Mouse (Mus musculus) embryo, embryonic 11 days (tissue): Measurements from ENCODE around the gene Icam2.

Experiments used
- DNase-seq: peaks from one replicate; pipeline ENCODE4 v3.0.0-alpha.2; 2015

Gene Icam2

GRCm38 (mm10) chr11:106390757-106391156, 2.9 kb upstream of the Icam2 start:
- no peak for DNase-seq

- no peak for DNase-seq
These were observed 1.7 kb upstream of the Icam2 start for GRCm38 (mm10) chr11:106389611-106390010.

- no peak for DNase-seq
These were observed 855 bp downstream of the Icam2 start for GRCm38 (mm10) chr11:106387020-106387419.

GRCm38 (mm10) chr11:106386409-106386808, 1.5 kb downstream of the Icam2 start:
- no peak for DNase-seq

- no peak for DNase-seq
These were observed 4.7 kb downstream of the Icam2 start for GRCm38 (mm10) chr11:106383051-106383790.

GRCm38 (mm10) chr11:106382424-106382823, 5.5 kb downstream of the Icam2 start:
- no peak for DNase-seq

- DNase-seq, result no peak
These were observed 6.0 kb downstream of the Icam2 start for GRCm38 (mm10) chr11:106381883-106382282.

- no peak for DNase-seq
These were observed 6.9 kb downstream of the Icam2 start for GRCm38 (mm10) chr11:106381011-106381410.

- DNase-seq, result no peak
These were observed 12.9 kb downstream of the Icam2 start for GRCm38 (mm10) chr11:106374979-106375378.

- no peak for DNase-seq
These were observed 13.3 kb downstream of the Icam2 start for GRCm38 (mm10) chr11:106374559-106374958.

- no peak for DNase-seq
These were observed 13.9 kb downstream of the Icam2 start for GRCm38 (mm10) chr11:106373998-106374397.

GRCm38 (mm10) chr11:106366316-106366715, 21.6 kb downstream of the Icam2 start:
- DNase-seq, result peak; percentile 80

- DNase-seq, result no peak
These were observed 22.5 kb downstream of the Icam2 start, which contains the start of gene Prr29 for GRCm38 (mm10) chr11:106365366-106365765. Prr29 (plus strand) TSS chr11:106365472.

GRCm38 (mm10) chr11:106364712-106365111, 23.2 kb downstream of the Icam2 start:
- peak; percentile 24 for DNase-seq

- DNase-seq, result peak; percentile 58
These were observed 28.5 kb downstream of the Icam2 start for GRCm38 (mm10) chr11:106359350-106359749.

GRCm38 (mm10) chr11:106355382-106356128, 32.3 kb downstream of the Icam2 start:
- no peak for DNase-seq

GRCm38 (mm10) chr11:106354181-106354580, 33.7 kb downstream of the Icam2 start:
- no peak for DNase-seq

- DNase-seq, result no peak
These were observed 34.7 kb downstream of the Icam2 start, which contains the start of gene Scn4a for GRCm38 (mm10) chr11:106353188-106353587. Scn4a (minus strand) TSS chr11:106353288.

- DNase-seq, result no peak
These were observed 35.9 kb downstream of the Icam2 start for GRCm38 (mm10) chr11:106351941-106352340.

- no peak for DNase-seq
These were observed 36.6 kb downstream of the Icam2 start for GRCm38 (mm10) chr11:106351253-106351652.

GRCm38 (mm10) chr11:106350853-106351252, 37.0 kb downstream of the Icam2 start:
- no peak for DNase-seq

GRCm38 (mm10) chr11:106349772-106350171, 38.1 kb downstream of the Icam2 start:
- no peak for DNase-seq

- no peak for DNase-seq
These were observed 43.0 kb downstream of the Icam2 start for GRCm38 (mm10) chr11:106344910-106345309.

GRCm38 (mm10) chr11:106340990-106341520, 46.8 kb downstream of the Icam2 start:
- DNase-seq, result no peak
